Mouse (Mus musculus) hindlimb bud, embryonic 11.5 days (tissue): Measurements from ENCODE around the gene Hoxc8.
A peak's percentile ranks its signal among the peaks of the same experiment; 100 is the strongest.

ENCODE experiments used
- DNase-seq: peaks from one replicate; pipeline ENCODE4 v3.0.0-alpha.2; 2012; ENCODE audit warnings: low read depth, low spot score; ENCODE audit errors: extremely low spot score

Gene Hoxc8

DNA sequence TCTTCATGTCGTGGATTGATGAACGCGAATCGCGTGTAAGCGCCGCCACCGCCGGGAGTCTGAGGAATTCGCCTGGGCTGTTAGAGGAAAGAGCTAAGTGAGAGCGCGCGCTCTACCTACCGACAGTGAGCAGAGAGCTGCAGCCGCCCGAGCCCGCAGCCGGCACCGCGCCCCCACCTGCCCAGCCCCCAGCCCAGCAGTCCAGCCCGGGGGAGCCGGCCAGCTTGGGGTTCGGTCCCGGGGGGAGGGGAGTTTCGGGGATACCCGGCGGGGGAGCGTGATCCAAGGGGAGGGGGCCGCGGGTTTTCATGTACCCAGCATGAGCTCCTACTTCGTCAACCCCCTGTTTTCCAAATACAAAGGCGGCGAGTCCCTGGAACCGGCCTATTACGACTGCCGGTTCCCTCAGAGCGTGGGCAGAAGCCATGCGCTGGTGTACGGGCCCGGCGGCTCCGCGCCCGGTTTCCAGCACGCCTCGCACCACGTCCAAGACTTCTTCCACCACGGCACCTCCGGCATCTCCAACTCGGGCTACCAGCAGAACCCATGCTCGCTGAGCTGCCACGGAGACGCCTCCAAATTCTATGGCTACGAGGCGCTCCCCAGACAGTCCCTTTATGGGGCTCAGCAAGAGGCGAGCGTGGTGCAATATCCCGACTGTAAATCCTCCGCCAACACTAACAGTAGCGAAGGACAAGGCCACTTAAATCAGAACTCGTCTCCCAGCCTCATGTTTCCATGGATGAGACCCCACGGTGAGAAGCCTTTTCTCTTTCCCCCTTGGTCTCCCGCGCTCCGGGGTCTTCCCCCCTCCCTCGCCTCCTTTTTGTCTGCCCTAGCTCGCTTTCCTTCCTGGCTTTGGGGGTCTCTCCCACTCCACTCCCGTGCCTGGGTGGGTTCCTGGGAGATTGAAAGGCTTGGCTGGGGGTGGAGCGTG, at the start of gene Hoxc8:
Hoxc8 (plus strand) TSS at position 147 of the 937 bp plus-strand sequence.
- DNase-seq, result no peak

DNA sequence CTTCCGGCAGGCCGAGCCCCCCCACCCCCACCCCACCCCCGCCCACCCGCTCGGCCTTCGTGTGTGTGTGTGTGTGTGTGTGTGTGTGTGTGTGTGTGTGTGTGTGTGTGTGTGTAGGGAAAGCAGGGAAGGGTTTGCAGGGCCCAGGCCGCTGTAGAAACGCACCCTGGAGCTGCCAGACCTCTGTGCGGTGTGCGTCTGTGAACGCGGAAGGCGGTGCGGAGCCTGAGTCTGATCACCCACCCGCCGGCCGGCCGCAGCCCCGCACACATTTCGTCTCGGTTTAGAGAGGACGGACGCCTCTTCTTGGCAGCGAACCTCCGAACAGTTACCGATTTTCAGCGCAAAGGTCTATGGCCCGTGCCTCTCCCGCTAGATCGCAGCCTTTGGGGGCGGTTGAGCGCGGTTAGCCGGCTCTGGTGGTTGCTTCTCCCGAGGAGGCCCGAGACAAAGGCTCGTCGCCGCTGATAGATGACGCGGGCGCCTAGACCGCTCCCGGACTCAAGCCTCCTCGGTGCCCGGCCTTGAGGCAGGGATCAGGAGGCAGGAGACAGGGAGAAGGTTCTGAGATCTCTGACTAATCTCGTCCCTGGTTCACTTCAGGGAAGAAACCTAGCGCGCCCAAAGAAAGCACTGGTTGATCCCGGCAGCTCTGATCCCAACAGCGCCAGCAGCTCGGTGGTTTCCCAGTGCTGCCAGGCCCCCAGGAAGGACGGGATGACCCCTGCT, 47.5 kb upstream of the Hoxc8 start:
- no peak for DNase-seq

- DNase-seq, result no peak
Observed at GRCm38 (mm10) chr15:102943468-102943813, 47.0 kb upstream of the Hoxc8 start.

DNA sequence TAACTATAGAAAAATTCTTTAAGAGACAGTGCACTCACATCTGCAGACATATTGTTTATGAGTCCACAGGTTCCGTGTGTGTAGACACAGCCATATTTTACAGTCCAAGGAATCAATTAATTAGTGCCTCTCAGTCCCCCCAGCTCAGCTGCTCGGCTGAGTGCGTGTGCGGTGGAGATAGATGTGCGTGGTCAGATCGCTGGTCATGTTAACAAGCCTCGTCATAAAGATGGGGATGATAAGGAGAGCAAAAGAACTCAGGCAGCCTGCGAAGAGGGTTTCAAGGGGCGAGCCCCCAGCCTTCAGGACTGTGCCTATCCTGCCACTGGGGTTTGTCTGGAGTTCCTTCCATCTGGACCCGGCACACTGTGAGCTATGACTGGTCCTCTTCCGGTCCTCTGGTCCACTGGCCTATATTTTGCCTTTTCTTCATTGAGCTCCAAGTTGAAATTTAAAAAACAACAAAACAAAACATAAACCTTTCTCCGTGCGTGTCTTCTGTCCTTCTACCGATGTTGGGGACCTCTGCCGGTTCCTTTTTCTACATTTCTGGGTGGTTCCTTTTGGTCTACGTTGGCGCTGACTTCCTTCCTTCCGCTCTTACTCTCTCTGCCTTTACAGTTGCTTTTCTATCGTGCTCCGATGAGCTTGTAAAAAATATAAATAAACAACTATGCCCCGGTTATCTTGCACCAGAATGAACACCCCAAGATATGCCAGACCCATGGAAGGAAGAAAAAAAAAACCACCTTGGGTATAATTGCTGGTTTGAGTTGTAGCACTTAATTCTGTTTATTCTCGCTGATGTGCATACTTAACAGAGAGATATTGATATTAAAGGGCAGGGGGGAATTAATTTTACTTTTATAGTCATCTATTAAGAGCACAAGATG, 45.0 kb upstream of the Hoxc8 start:
- no peak for DNase-seq

DNA sequence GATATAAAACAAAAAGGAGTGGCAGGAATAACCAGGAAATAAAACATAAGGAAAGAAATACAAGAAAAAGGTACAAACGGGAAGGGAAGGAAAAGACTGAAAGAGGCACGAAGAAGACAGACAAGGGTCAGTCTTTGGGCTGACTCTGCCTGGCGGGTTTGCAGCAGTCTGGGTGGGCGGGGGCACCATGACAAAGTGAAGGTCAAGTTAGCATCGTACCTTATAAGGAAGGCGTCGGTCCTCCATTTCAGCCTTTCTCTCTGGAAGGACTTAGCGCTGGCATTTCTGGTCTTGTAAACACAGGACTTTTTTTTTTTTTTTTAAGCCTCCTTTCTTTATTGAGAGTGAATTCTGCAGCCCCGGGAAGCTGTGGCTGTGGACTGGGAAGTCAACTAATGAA, 43.1 kb upstream of the Hoxc8 start:
- no peak for DNase-seq

- DNase-seq, result no peak
Observed at GRCm38 (mm10) chr15:102948842-102949241, 41.6 kb upstream of the Hoxc8 start.

DNA sequence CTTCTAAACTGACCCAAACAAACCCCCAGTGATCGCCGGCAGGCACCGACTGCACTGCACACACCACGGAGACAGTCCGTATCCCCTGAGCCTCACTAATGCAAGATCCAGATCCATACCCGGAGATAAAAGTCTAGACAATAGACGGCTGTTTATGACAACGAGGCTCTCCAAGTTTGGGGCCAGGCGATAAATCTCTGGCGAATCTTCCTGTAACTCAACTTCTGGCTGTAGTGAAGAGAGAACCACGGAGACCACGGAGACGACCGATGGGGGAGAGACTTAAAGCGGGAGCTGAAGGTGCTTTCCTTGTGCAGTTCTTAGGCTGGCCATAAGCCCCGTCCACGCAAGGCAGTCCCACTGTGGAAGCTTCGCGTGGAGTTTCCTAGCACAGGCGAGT, 40.7 kb upstream of the Hoxc8 start:
- DNase-seq, result no peak

DNA sequence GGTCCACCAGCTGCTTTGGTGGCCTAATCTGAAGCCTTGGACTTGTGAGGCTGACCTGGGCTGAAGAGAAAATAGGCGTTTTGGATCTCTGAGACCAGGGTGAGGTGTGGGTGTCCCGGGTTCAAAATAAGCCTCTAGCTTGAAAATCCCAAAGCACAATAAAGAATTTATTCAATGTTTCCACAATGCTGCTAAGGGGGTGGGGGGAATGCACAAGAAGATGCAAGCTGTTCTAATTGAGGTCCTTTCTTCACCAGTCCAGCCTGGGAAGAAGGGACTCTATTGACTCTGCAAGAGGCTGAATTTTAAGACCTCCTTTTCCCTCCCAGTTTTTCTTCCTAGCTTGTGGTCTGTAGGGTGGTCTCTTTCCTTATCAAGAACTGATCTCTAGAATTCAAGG, 39.5 kb upstream of the Hoxc8 start:
- no peak for DNase-seq

GRCm38 (mm10) chr15:102953561-102953960, 36.8 kb upstream of the Hoxc8 start:
- DNase-seq, result no peak

DNA sequence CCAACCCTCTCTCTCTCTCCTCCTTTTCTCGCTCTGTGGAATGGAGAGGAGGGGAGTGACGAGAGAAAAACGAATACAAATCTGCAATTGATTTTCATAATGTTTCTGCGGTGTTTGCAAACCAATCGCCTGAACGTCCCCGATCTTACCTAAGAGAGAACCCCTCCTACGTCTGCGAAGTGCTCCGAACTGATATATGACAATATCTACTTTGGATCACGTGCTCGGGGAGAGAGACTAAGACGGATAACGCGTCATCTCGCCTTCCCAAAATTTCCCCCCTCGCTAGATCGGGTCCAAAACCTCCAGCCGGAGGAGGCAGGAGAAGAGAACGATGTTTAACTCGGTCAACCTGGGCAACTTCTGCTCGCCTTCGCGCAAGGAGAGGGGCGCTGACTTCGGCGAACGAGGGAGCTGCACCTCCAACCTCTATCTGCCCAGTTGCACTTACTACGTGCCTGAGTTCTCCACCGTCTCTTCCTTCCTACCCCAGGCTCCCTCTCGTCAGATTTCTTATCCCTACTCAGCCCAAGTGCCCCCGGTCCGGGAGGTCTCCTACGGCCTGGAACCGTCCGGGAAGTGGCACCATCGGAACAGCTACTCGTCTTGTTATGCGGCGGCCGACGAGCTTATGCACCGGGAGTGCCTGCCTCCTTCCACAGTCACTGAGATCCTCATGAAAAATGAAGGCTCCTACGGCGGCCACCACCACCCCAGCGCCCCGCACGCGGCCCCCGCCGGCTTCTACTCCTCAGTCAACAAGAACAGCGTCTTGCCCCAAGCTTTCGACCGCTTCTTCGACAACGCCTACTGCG, 36.0 kb upstream of the Hoxc8 start, which contains the start of gene Hoxc11:
Hoxc11 (plus strand) TSS at position 236 of the 815 bp plus-strand sequence.
- no peak for DNase-seq

- DNase-seq, result no peak
Observed at GRCm38 (mm10) chr15:102955007-102955382, 35.4 kb upstream of the Hoxc8 start.

- DNase-seq, result no peak
Observed at GRCm38 (mm10) chr15:102955833-102956640, 34.4 kb upstream of the Hoxc8 start.

DNA sequence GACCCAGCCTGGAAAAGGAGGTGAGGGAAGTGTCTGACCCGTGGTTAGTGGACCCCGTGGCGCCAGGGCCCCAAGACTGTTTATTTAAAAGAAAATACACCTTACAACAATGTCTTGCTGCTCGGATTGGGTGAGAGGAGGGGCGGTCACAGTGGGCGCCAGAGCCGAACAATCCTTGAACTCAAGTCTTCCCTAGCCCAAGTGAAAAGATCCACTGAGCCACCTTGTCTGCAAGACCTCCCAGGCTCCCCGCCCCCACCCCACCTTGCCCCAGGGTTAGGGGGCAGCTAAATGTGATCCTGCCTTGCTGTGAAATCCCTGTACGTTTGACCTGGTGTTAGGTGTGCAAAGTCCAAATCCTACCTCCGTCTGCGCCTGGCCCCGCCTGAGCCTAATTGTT, 33.5 kb upstream of the Hoxc8 start:
- DNase-seq, result no peak

- DNase-seq, result peak; percentile 90
Observed at GRCm38 (mm10) chr15:102959663-102960191, 30.7 kb upstream of the Hoxc8 start.

DNA sequence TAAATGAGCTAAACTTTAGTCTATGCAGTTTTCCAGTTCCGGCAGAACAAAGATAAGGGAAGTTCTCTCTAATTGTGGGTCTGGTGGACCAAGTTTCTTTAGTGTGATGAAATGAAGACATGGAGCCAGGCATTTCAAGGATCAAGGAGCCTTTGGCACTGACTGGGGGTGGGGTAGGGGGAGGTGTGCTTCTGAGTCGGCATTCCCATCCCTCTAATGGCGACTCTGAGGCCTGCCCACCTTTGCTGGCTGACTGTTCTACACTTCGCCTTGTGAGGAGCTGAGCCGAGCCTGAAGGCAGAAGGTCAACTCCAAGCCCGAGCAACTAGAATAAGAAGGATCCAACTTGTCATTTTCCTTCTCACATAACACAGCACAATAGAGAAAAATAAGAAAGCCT, 28.7 kb upstream of the Hoxc8 start:
- DNase-seq, result no peak

GRCm38 (mm10) chr15:102962492-102962891, 27.9 kb upstream of the Hoxc8 start:
- no peak for DNase-seq

DNA sequence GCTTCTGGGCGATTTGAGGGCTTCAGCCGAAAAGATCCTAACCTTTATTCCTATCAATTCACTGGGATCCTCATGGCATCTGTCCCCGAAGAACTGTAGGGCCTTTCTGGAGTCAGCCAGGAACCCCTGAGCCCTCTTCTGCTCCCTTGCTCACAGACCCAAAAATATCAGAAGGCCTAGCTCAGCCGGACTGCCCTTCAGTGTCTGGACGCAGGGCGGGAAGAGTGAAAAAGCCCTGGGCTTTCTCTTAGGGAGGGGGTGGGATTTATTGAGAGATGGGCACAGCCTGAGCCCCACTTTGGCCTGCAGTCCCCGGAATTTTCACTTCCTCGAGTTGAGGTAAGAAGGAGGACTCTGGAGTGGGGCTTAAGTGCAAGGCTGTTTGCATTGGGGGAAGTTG, 27.1 kb upstream of the Hoxc8 start:
- no peak for DNase-seq

DNA sequence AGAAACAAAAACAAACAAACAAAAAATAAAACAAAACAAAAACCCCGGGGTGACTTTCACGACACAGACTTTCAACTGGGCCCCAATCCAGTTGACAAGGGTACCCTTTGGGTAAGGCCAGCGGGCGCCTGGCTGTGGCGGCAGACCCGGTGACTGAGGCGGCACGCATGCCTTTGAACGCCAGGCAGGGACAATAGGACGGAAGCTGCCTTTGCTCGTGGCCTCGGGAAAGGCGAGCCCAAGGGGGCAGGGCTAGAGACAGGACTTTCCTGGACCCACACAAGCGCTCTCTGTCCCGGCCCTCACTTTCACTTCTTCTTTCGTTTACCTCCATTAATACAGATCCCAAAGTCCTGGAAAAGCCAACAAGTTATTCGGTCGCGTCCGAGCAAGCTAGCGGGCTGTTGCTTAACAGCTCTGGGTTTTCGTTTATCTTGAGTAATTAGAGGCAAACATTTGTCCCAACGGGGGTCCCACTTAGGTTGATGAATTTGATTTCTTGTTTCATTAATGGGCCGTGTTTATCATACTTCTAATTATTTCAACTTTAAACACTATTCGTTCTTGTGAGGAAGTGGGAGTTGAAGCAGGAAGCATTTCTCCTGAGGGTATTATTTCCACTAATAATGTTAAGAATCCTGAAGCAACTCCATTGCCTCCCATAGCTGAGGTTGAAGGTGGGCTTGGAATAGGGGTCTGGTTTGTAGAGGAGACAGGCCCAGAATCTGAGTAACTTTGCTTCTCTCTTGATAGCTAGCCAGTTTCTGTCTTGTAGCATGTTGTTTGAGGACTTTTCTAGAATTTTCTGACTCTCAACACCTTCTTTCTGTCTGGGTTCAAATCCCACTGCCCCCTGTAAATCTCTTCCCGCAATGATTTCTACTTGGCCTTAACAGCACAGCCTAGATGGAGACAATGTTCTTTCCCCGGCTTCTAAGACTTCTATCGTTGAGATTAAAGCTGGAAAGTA, 26.5 kb upstream of the Hoxc8 start:
- no peak for DNase-seq
